ENCODE assay signal across 8 mouse cellular contexts in the genomic region with DNA sequence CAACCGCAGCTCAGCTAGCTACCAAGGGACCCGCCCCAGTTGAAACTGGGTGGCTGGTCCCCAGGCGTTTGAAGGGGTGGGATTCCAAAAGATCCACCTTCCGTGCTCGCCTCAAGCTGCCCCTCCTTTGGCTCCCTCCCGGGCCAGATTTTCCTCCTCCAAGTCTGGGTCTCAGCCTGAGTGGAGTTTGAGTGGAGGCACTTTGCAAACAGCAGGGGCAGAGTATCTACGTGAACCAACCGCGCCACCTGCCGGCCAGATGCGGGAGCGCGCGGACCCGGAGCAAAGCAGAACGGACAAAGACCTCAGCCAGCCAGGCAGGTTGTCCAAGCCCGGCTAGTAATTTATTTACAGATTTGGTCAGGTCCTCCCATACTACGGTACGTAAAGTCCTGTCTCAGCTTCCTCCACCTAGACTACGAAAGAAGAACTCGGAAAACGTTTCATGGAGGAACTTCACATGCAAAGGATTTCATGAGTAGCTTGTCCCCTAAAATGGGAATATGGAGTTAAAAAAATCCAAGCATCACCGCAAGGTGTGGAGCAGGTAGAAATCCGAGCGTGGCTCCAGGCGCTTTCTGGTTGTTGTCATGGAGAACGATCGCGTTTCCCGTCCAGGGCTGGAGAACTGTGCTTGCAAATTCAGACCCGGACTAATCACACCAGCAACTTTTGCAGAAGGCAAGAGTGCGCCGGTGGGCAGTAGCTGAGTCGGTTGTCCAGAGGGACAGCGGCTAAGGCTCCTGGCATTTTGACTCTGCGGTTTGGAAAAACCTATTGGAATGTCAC. TPM values are rescaled to one million over a fixed set of nuclear protein-coding genes. Genes with fewer than 3 reads are reported as not detected.
DNase-seq lines count a peak whose midpoint lies in the region; ATAC-seq and TF ChIP-seq lines count a peak whose summit lies in the region.

No protein-coding gene starts in this region.

- H3K4me2 ChIP-seq in forebrain, postnatal 0 days (ENCODE audit: low read depth), result peak overlapping the region; percentile 90
- peak overlapping the region; percentile 91 for H3K4me2 ChIP-seq in neural tube, embryonic 15.5 days

- peak; percentile 55 for ATAC-seq in forebrain, postnatal 0 days
- ATAC-seq in neural tube, embryonic 15.5 days (ENCODE audit: low FRiP score), result peak; percentile 39

- peak; percentile 98 for TF ChIP-seq CTCF in forebrain, postnatal 0 days (IDR thresholded peaks at IDR 0.05; ENCODE audit: low read depth)
- peak; percentile 76 for TF ChIP-seq CTCF in lung, adult 2 months (IDR thresholded peaks at IDR 0.05; ENCODE audit: insufficient read depth, low read length)

- H3K9ac ChIP-seq in forebrain, postnatal 0 days, result peak overlapping the region; percentile 81
- H3K9ac ChIP-seq in neural tube, embryonic 15.5 days (replicated peaks), result peak overlapping the region; percentile 62

- intact Hi-C loops in heart, postnatal 36 days (cut with DNase I), result loop anchor here (2.0 to 10.0 kb wide), 8 partner anchors 372 to 1702 kb away; no protein-coding TSS in a partner anchor

- DNase-seq in ES-CJ7 (ENCODE audit: low read depth, low spot score), result peak; percentile 97
- peak; percentile 80 to 91 for DNase-seq in cerebellum, adult 18-20 months
- peak; percentile 94 for DNase-seq in forebrain, postnatal 0 days
- DNase-seq in heart, postnatal 36 days, result peak; percentile 94 to 98
- DNase-seq in layer of hippocampus, adult 8-10 months (ENCODE audit: low spot score in 2 of 2), result peak; percentile 91 to 96
- peak; percentile 95 for DNase-seq in lung, adult 2 months
- peak; percentile 96 for DNase-seq in testis, postnatal 10 days (ENCODE audit: low spot score)

- H3K27me3 ChIP-seq in forebrain, postnatal 0 days (ENCODE audit: insufficient read depth, low read length), result no peaks in the 10 kb centered on the region
- no peaks in the 10 kb centered on the region for H3K27me3 ChIP-seq in neural tube, embryonic 15.5 days (replicated peaks)

- peak overlapping the region; percentile 70 for H3K4me3 ChIP-seq in forebrain, postnatal 0 days (ENCODE audit: low read depth, low read length)
- H3K4me3 ChIP-seq in lung, adult 2 months (replicated peaks; ENCODE audit: extremely low read depth, low read depth, low read length), result peak overlapping the region; percentile 78
- H3K4me3 ChIP-seq in neural tube, embryonic 15.5 days (replicated peaks), result peak overlapping the region; percentile 63

- H3K9me3 ChIP-seq in forebrain, postnatal 0 days (ENCODE audit: low read length), result no peaks in the 10 kb centered on the region
- H3K9me3 ChIP-seq in neural tube, embryonic 15.5 days (replicated peaks), result no peaks in the 10 kb centered on the region

- WGBS in forebrain, postnatal 0 days, result 1% methylated on average over 36 of the region's 36 CpGs
- 2% methylated on average over 36 of the region's 36 CpGs for WGBS in lung, adult 2 months
- 1% methylated on average over 36 of the region's 36 CpGs for WGBS in neural tube, embryonic 15.5 days

- TF ChIP-seq POLR2A in lung, adult 2 months (IDR thresholded peaks at IDR 0.05; ENCODE audit: borderline replicate concordance, extremely low read depth, low read depth, low read length), result no peak

- H3K36me3 ChIP-seq in forebrain, postnatal 0 days (ENCODE audit: insufficient read depth), result no peaks in the 10 kb centered on the region
- H3K36me3 ChIP-seq in neural tube, embryonic 15.5 days, result no peaks in the 10 kb centered on the region

- H3K4me1 ChIP-seq in forebrain, postnatal 0 days (ENCODE audit: insufficient read depth), result peaks cover 10% of the 10 kb centered on the region; the same call in 1 of the 2 replicates
- H3K4me1 ChIP-seq in lung, adult 2 months (ENCODE audit: control insufficient read depth, insufficient read depth, low read length), result peaks cover 6% of the 10 kb centered on the region; the same call in 1 of the 2 replicates
- H3K4me1 ChIP-seq in neural tube, embryonic 15.5 days, result peaks cover 46% of the 10 kb centered on the region

- peak overlapping the region; percentile 95 for H3K27ac ChIP-seq in forebrain, postnatal 0 days (ENCODE audit: low read depth, low read length)
- H3K27ac ChIP-seq in neural tube, embryonic 15.5 days (replicated peaks), result peak overlapping the region; percentile 87

RNA-seq across cellular contexts. Expression of a gene that starts 1.5 kb away (rescaled TPM):
- 111 and 118 TPM in 2 replicates for total RNA-seq in forebrain, postnatal 0 days (2014; rRNA removed)
- polyA plus RNA-seq in forebrain, postnatal 0 days (2015; fragmentation: Nextera tagmentation; extraction: Ambion mirVana), result 45.9 and 58.7 TPM in 2 replicates
- 10 to 100 TPM; 21.9 to 26.5 TPM for total RNA-seq in heart, postnatal 36 days (2021)
- total RNA-seq in layer of hippocampus, adult 8-10 months (2022), result 100 to 1,000 TPM; 267 to 285 (median 281) TPM
- 8.3 and 20.6 TPM in 2 replicates for polyA plus RNA-seq in lung, adult 2 months (2012; rRNA removed)
- 27.9 and 36.8 TPM in 2 replicates for polyA plus RNA-seq in neural tube, embryonic 15.5 days (2015; fragmentation: Nextera tagmentation; extraction: Ambion mirVana)

Comparison
In these comparisons a context has a peak if more than half of its experiments do, and no peak if none do; other contexts are left out.
1. Peak in every context shown above with its lines: DNase-seq, ATAC-seq, H3K4me3 ChIP-seq and H3K27ac ChIP-seq.